Mouse (Mus musculus): Measurements from ENCODE around the gene Syngr1.

DNA sequence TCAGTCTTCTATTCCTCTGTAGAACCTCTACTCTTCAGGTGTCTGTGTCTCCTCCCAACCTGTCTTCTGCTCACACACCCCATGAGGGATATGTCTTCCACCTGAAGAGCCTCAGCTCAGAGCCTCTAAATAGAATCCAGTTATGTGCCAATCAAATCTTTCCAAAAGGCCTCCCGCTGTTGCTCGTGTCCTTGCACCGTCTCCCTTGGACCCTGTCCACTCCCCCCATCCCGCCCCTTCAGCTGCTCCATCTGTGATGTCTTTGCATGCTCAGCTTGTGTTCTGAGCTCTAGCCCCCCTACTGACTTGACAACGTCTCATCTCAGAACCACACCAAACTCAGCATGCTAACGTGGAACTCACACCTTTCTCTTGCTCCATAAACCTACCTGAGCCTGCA lies 40.3 kb downstream of the Syngr1 start:
- no peak for TF ChIP-seq FLI1 (IDR thresholded peaks at IDR 0.05; ENCODE audit: low read length)
- no peak for TF ChIP-seq GATA1 (IDR thresholded peaks at IDR 0.05; ENCODE audit: borderline replicate concordance, low read length)

Data from megakaryocyte, embryonic 14.5 days (primary cell).